Mouse (Mus musculus) spleen, adult 2 months (tissue): ENCODE data around the gene Setd1a. TPM values are rescaled to one million over a fixed set of nuclear protein-coding genes. Genes with fewer than 3 reads are reported as not detected.
A peak's percentile ranks its signal among the peaks of the same experiment; 100 is the strongest.

Experiments
- DNase-seq, 2 experiments: peaks; one replicate each; pipeline versions ENCODE4 v3.0.0 to v3.0.0-alpha.2; 2012 to 2021; ENCODE audit warnings: low spot score in 2 of 2, low read depth in 1 of 2
- H3K27ac ChIP-seq: fragments of 200-500 bp; 2 replicates; pipeline ENCODE4 v1.5.1; 2012; ENCODE audit warnings: low read length, inconsistent platforms; ENCODE audit not compliant: insufficient read depth
- H3K27me3 ChIP-seq: fragments of 200-500 bp; 2 replicates; pipeline ENCODE4 v1.6.1; 2012; ENCODE audit warnings: mild to moderate bottlenecking, moderate library complexity, low read length, inconsistent platforms; ENCODE audit not compliant: control insufficient read depth, insufficient read depth
- H3K36me3 ChIP-seq: fragments of 200-500 bp; 2 replicates; pipeline ENCODE4 v1.6.1; 2012; ENCODE audit warnings: mild to moderate bottlenecking, low read length, inconsistent platforms; ENCODE audit not compliant: control insufficient read depth, insufficient read depth
- H3K4me1 ChIP-seq: fragments of 200-500 bp; 2 replicates; pipeline ENCODE4 v1.6.1; 2011; ENCODE audit warnings: inconsistent platforms; ENCODE audit not compliant: control insufficient read depth, insufficient read depth, insufficient read length
- H3K4me3 ChIP-seq: fragments of 200-500 bp; 2 replicates; pipeline ENCODE4 v1.5.1; 2011; ENCODE audit warnings: mild to moderate bottlenecking, inconsistent platforms; ENCODE audit not compliant: insufficient read depth, insufficient read length; ENCODE audit errors: extremely low read depth
- CTCF ChIP-seq: fragments of 200-500 bp; IDR thresholded peaks from 2 replicates; pipeline ENCODE4 v1.5.1; 2011; ENCODE audit warnings: mild to moderate bottlenecking, inconsistent platforms; ENCODE audit not compliant: insufficient read depth, insufficient read length, insufficient replicate concordance; ENCODE audit errors: extremely low read depth
- POLR2A ChIP-seq: fragments of 200-500 bp; IDR thresholded peaks from 2 replicates; pipeline ENCODE4 v1.6.1; 2011; ENCODE audit warnings: low read depth, low read length, inconsistent platforms
- WGBS: fragments of 180-500 bp; shearing (Covaris S2); methylation state at CpG from one replicate; pipeline ENCODE4 v1.1.7; 2018; 5-methylcytosine and 5-hydroxymethylcytosine counted together
- polyA plus RNA-seq: library from polyadenylated mRNA; depleted of rRNA; stranded (reverse); fragments of >200 nt; gene quantifications from 2 replicates; pipeline ENCODE4 v1.2.3, GENCODE M21; 2012

The Setd1a gene
- polyA plus RNA-seq, 1 experiment = 14.9 TPM

GRCm38 (mm10) chr7:127777474-127778266, 1.2 kb downstream of the Setd1a start:
- Histone ChIP-seq H3K27ac (peak overlapping the region; percentile 96), H3K27me3 (no peaks in the 10 kb centered on the region), H3K36me3 (peaks cover 9% of the 10 kb centered on the region), H3K4me3 (peak overlapping the region; percentile 95), H3K4me1 (peaks cover 5% of the 10 kb centered on the region; the same call in 1 of the 2 replicates)
- DNase-seq = peak in 1 of 2 experiments; percentile 38
- 2% methylated on average over 63 of the region's 66 CpGs for WGBS
- TF ChIP-seq CTCF = no peak
- no peak for TF ChIP-seq POLR2A

DNA sequence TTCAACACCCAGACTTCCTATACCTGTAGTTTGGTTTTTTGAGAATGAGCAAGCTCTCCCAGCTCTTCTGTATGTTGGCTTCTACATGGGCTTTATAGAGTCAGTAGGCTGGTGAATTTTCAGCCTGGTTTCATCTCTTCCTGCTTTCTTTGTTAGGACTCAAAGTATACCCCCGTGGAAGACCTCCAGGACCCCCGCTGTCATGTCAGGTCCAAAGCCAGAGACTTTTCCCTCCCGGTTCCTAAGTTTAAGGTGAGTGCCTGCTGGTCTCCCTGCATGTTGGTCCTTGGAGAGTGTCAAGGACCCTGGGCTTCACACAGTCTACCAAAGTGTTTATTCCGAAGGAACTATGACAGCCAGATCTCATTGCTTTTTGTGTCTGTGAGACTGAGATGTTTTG, 1.9 kb downstream of the Setd1a start:
- no peak overlapping the region for H3K27ac ChIP-seq
- no peak for TF ChIP-seq POLR2A
- peak overlapping the region; percentile 95 for H3K4me3 ChIP-seq
- H3K4me1 ChIP-seq = peaks cover 5% of the 10 kb centered on the region; the same call in 1 of the 2 replicates
- H3K27me3 ChIP-seq = no peaks in the 10 kb centered on the region
- DNase-seq = no peak
- WGBS = 78% methylated on average over 4 of the region's 4 CpGs
- H3K36me3 ChIP-seq = peaks cover 9% of the 10 kb centered on the region

DNA sequence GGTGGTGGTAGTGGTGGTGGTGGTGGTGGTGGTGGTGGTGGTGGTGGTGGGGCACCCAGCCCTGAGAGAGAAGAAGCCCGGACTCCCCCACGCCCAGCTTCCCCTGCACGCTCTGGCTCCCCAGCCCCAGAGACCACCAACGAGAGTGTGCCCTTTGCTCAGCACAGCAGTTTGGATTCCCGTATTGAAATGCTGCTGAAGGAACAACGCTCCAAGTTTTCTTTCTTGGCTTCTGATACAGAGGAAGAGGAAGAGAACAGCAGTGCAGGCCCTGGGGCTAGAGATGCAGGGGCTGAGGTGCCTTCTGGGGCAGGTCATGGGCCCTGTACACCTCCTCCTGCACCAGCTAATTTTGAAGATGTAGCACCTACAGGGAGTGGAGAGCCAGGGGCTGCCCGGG, 8.8 kb downstream of the Setd1a start, which contains the start of gene Gm49388:
Gene Gm49388, plus strand, starts transcription at position 301 of the 400 bp plus-strand sequence.
- WGBS = 97% methylated on average over 7 of the region's 7 CpGs
- Histone ChIP-seq H3K4me1 (no peaks in the 10 kb centered on the region), H3K4me3 (no peak within 1 kb of the TSS), H3K27ac (no peak within 1 kb of the TSS), H3K27me3 (no peaks in the 10 kb centered on the region), H3K36me3 (peaks cover 60% of the 10 kb centered on the region)
- no peak for DNase-seq
- TF ChIP-seq CTCF = no peak
- TF ChIP-seq POLR2A = no peak

- Histone ChIP-seq H3K4me3 (no peak overlapping the region), H3K36me3 (peaks cover 41% of the 10 kb centered on the region), H3K4me1 (no peaks in the 10 kb centered on the region), H3K27ac (no peak overlapping the region), H3K27me3 (no peaks in the 10 kb centered on the region)
- TF ChIP-seq POLR2A (no peak), CTCF (no peak)
- WGBS = 95% methylated on average over 23 of the region's 23 CpGs
- DNase-seq = no peak
These were observed 20.8 kb downstream of the Setd1a start for GRCm38 (mm10) chr7:127797076-127797845.

DNA sequence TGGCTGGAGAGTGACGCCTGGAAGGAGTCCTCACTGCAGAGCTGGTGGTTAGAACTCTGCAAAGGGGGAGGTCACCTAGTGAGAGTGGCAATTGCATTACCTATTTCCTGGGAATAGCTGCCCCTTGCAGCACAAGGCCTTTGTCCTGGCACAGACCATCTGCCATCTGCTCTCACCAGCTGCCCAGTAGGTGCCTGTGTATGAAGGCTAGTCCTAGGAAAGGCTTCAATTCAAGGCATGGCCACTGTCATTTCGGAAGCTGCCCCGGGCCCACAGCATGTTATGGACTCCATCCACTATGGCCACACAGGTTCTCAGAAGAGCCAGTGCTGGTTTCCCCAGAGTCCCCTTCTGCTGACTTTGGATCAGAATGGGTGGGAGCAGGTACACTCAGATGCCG, 22.1 kb downstream of the Setd1a start:
- Histone ChIP-seq H3K27me3 (no peaks in the 10 kb centered on the region), H3K4me3 (no peak overlapping the region), H3K4me1 (no peaks in the 10 kb centered on the region), H3K27ac (no peak overlapping the region), H3K36me3 (peaks cover 37% of the 10 kb centered on the region)
- WGBS = 88% methylated on average over 4 of the region's 4 CpGs
- TF ChIP-seq POLR2A = no peak
- no peak for DNase-seq

- no peaks in the 10 kb centered on the region; the same call in 1 of the 2 replicates for H3K4me1 ChIP-seq
- DNase-seq = no peak
- H3K4me3 ChIP-seq = no peak overlapping the region
- H3K27me3 ChIP-seq = no peaks in the 10 kb centered on the region
- no peak for TF ChIP-seq CTCF
- no peak for TF ChIP-seq POLR2A
- H3K27ac ChIP-seq = no peak overlapping the region
- 88% methylated on average over 13 of the region's 13 CpGs for WGBS
- peaks cover 37% of the 10 kb centered on the region for H3K36me3 ChIP-seq
These were observed 22.7 kb downstream of the Setd1a start for GRCm38 (mm10) chr7:127799211-127799610.

DNA sequence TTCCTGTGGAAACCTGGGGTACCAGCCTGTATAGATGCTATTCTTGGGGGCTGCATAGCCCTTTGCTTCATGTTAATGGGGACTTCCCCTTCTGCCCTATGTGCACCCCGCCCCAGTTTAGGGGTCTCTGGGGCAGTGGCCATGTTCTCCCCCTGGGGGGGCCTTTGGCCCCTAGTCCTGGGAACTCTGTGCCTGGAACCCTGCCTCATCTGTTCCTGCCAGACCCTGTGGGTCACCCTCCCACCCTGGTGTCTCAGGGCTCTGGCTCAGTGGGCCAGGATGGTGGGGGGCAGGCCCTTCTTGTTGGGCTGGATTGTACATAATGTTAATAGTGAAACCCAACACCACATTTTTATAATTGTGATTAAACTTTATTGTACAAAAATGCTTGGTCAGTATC, 23.3 kb downstream of the Setd1a start:
- DNase-seq = no peak
- Histone ChIP-seq H3K36me3 (peaks cover 37% of the 10 kb centered on the region), H3K4me3 (no peak overlapping the region), H3K27ac (no peak overlapping the region), H3K27me3 (no peaks in the 10 kb centered on the region), H3K4me1 (no peaks in the 10 kb centered on the region; the same call in 1 of the 2 replicates)
- TF ChIP-seq CTCF = no peak
- TF ChIP-seq POLR2A = no peak
- WGBS = 33% methylated on average over 1 of the region's 1 CpGs
